Comparison of ENCODE assay signal across 9 mouse cellular contexts in the genomic region with DNA sequence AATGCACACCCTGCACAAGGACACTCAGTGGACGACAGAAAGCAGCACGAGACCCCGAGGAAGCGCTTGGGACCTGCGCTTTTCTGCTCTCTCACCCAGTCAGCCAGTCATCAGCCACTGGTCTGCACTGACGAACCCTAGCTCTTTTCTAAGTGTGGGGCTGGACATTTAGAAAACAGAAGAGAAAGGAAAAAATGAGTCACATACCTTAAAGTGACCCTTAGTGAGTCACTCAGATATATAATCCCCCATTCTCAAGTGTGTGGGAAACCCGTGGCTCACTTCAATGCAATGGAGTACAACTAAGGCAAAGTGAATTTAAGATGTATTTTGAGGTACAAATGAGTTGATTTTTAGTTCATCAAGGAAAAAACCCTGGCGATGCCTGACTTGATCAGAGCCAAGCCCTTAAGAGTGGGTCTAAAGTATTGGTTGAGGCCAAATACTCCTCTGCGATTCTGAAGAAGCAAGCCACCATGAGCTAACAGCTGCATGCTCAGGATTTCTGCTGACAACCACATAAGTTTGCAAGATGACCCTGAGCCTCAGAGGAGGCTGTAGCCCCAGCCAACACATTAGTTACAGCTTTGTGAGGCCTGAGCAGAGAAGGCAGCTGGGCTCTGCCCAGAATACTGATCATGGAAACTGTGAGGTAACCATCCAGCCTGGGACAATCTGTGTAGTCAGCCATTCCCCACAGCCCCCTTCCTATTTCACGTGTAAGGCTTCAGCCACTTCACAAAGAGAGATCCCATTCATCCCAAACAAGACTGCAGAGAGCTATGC. TPM values are rescaled to one million over a fixed set of nuclear protein-coding genes. Genes with fewer than 3 reads are reported as not detected.
DNase-seq lines count a peak whose midpoint lies in the region; ATAC-seq and TF ChIP-seq lines count a peak whose summit lies in the region.
"Had no signal": no experiment of that assay in that cellular context is flagged by ENCODE, and none has a peak within 500 bp of the region (broad histone marks: within the 10 kb centered on the region; RNA-seq: fewer than 3 reads in every experiment).

No protein-coding gene starts in this region.

- no peaks in the 10 kb centered on the region for H3K27me3 ChIP-seq in embryonic facial prominence, embryonic 13.5 days
- H3K27me3 ChIP-seq in embryonic facial prominence, embryonic 10.5 days (replicated peaks; ENCODE audit: low read depth, poor library complexity, severe bottlenecking) = no peaks in the 10 kb centered on the region
- no peaks in the 10 kb centered on the region for H3K27me3 ChIP-seq in lung, postnatal 0 days (replicated peaks; ENCODE audit: insufficient read depth, low read length)
- no peaks in the 10 kb centered on the region for H3K27me3 ChIP-seq in midbrain, embryonic 16.5 days (ENCODE audit: control insufficient read depth, insufficient read depth, low read depth, low read length)
- H3K27me3 ChIP-seq: stomach, embryonic 15.5 days had no signal

- 0 out of 2 replicates have a peak, but pooled peaks have one; percentile 59 for ATAC-seq in embryonic facial prominence, embryonic 13.5 days (ENCODE audit: insufficient number of reproducible peaks, insufficient read depth, low FRiP score, low TSS enrichment, low read depth)
- ATAC-seq in lung, postnatal 0 days = peak; percentile 92
- ATAC-seq in midbrain, embryonic 16.5 days = peak; percentile 89

- H3K27ac ChIP-seq in embryonic facial prominence, embryonic 13.5 days = no peak overlapping the region
- no peak overlapping the region for H3K27ac ChIP-seq in embryonic facial prominence, embryonic 10.5 days (replicated peaks)
- no peak overlapping the region for H3K27ac ChIP-seq in lung, postnatal 0 days (ENCODE audit: low read length)
- H3K27ac ChIP-seq in midbrain, embryonic 16.5 days (ENCODE audit: low read length) = no peak overlapping the region
- H3K27ac ChIP-seq: stomach, embryonic 15.5 days had no signal

- no peak overlapping the region for H3K4me2 ChIP-seq in embryonic facial prominence, embryonic 13.5 days
- H3K4me2 ChIP-seq in lung, postnatal 0 days (replicated peaks; ENCODE audit: low read depth, low read length) = no peak overlapping the region
- H3K4me2 ChIP-seq in midbrain, embryonic 16.5 days (ENCODE audit: low read length) = no peak overlapping the region
- H3K4me2 ChIP-seq: stomach, embryonic 15.5 days had no signal

- peaks cover 27% of the 10 kb centered on the region for H3K36me3 ChIP-seq in embryonic facial prominence, embryonic 13.5 days
- peaks cover 34% of the 10 kb centered on the region for H3K36me3 ChIP-seq in embryonic facial prominence, embryonic 10.5 days (replicated peaks)
- H3K36me3 ChIP-seq in lung, postnatal 0 days (ENCODE audit: insufficient read depth, low read length) = 0 out of 2 replicates have a peak, but pooled peaks cover under 1% of the 10 kb centered on the region
- 0 out of 2 replicates have a peak, but pooled peaks cover 1% of the 10 kb centered on the region for H3K36me3 ChIP-seq in midbrain, embryonic 16.5 days (ENCODE audit: control insufficient read depth, insufficient read depth, low read length)

- H3K4me1 ChIP-seq in embryonic facial prominence, embryonic 13.5 days = peaks cover 8% of the 10 kb centered on the region; the same call in 1 of the 2 replicates
- peaks cover 8% of the 10 kb centered on the region for H3K4me1 ChIP-seq in embryonic facial prominence, embryonic 10.5 days
- H3K4me1 ChIP-seq in lung, postnatal 0 days (ENCODE audit: insufficient read depth, low read depth, low read length) = no peaks in the 10 kb centered on the region
- H3K4me1 ChIP-seq in midbrain, embryonic 16.5 days (ENCODE audit: control insufficient read depth, insufficient read depth, low read length) = no peaks in the 10 kb centered on the region
- H3K4me1 ChIP-seq: stomach, embryonic 15.5 days had no signal

- TF ChIP-seq EP300 in lung, postnatal 0 days (IDR thresholded peaks at IDR 0.05) = no peak

- no peak for TF ChIP-seq CTCF in lung, postnatal 0 days (IDR thresholded peaks at IDR 0.05)

- no peaks in the 10 kb centered on the region for H3K9me3 ChIP-seq in embryonic facial prominence, embryonic 13.5 days
- H3K9me3 ChIP-seq in embryonic facial prominence, embryonic 10.5 days = no peaks in the 10 kb centered on the region
- H3K9me3 ChIP-seq in lung, postnatal 0 days (ENCODE audit: low read length) = no peaks in the 10 kb centered on the region
- no peaks in the 10 kb centered on the region for H3K9me3 ChIP-seq in midbrain, embryonic 16.5 days (replicated peaks; ENCODE audit: control insufficient read depth, low read length, poor library complexity, severe bottlenecking)
- H3K9me3 ChIP-seq: stomach, embryonic 15.5 days had no signal

- DNase-seq in embryonic facial prominence, embryonic 10.5 days (ENCODE audit: low spot score) = no peak
- DNase-seq in lung, postnatal 0 days (ENCODE audit: low spot score) = peak; percentile 70
- no peak for DNase-seq in lung, adult 18-20 months
- peak; percentile 37 to 62 for DNase-seq in gastrocnemius, adult 8-10 months (ENCODE audit: low spot score in 2 of 2)
- no peak for DNase-seq in cerebellum, adult 11-12 months
- no peak for DNase-seq in kidney, adult 11 months

- no peak overlapping the region for H3K4me3 ChIP-seq in embryonic facial prominence, embryonic 13.5 days
- no peak overlapping the region for H3K4me3 ChIP-seq in embryonic facial prominence, embryonic 10.5 days
- H3K4me3 ChIP-seq in lung, postnatal 0 days (ENCODE audit: low read depth, low read length) = no peak overlapping the region
- no peak overlapping the region for H3K4me3 ChIP-seq in midbrain, embryonic 16.5 days (ENCODE audit: low read depth, low read length)
- H3K4me3 ChIP-seq: stomach, embryonic 15.5 days had no signal

- 81% methylated on average over 10 of the region's 10 CpGs for WGBS in embryonic facial prominence, embryonic 13.5 days
- WGBS in embryonic facial prominence, embryonic 10.5 days = 87% methylated on average over 10 of the region's 10 CpGs
- 85% methylated on average over 10 of the region's 10 CpGs for WGBS in lung, postnatal 0 days
- WGBS in midbrain, embryonic 16.5 days = 85% methylated on average over 10 of the region's 10 CpGs

- H3K9ac ChIP-seq in embryonic facial prominence, embryonic 13.5 days = no peak overlapping the region
- no peak overlapping the region for H3K9ac ChIP-seq in lung, postnatal 0 days (replicated peaks; ENCODE audit: low read depth)
- no peak overlapping the region for H3K9ac ChIP-seq in midbrain, embryonic 16.5 days (ENCODE audit: low read depth, low read length)
- H3K9ac ChIP-seq: stomach, embryonic 15.5 days had no signal

RNA-seq across cellular contexts. Expression of a gene that starts 38.3 kb away (rescaled TPM):
- 29.0 and 35.8 TPM in 2 replicates for polyA plus RNA-seq in embryonic facial prominence, embryonic 13.5 days (2015; fragmentation: Nextera tagmentation; extraction: Ambion mirVana)
- 24.6 and 28.8 TPM in 2 replicates for polyA plus RNA-seq in embryonic facial prominence, embryonic 10.5 days (2016; fragmentation: Nextera tagmentation; extraction: Ambion mirVana)
- 25.0 and 29.0 TPM in 2 replicates for polyA plus RNA-seq in lung, postnatal 0 days (2015; fragmentation: Nextera tagmentation; extraction: Ambion mirVana)
- total RNA-seq in gastrocnemius, adult 8-10 months (2022) = 1 to 10 TPM; 2.2 to 6.9 (median 4.5) TPM
- 14.2 and 19.5 TPM in 2 replicates for polyA plus RNA-seq in midbrain, embryonic 16.5 days (2015; fragmentation: Nextera tagmentation; extraction: Ambion mirVana)

RNA-seq across cellular contexts. Expression of a gene that starts 38.3 kb away (rescaled TPM):
- polyA plus RNA-seq in embryonic facial prominence, embryonic 13.5 days (2015; fragmentation: Nextera tagmentation; extraction: Ambion mirVana) = 18.0 and 20.7 TPM in 2 replicates
- polyA plus RNA-seq in embryonic facial prominence, embryonic 10.5 days (2016; fragmentation: Nextera tagmentation; extraction: Ambion mirVana) = 17.4 and 17.9 TPM in 2 replicates
- 10.4 and 10.9 TPM in 2 replicates for polyA plus RNA-seq in lung, postnatal 0 days (2015; fragmentation: Nextera tagmentation; extraction: Ambion mirVana)
- 10 to 100 TPM; 12.5 to 17.6 (median 15.5) TPM for total RNA-seq in gastrocnemius, adult 8-10 months (2022)
- polyA plus RNA-seq in midbrain, embryonic 16.5 days (2015; fragmentation: Nextera tagmentation; extraction: Ambion mirVana) = 30.0 and 30.1 TPM in 2 replicates

Comparison
In these comparisons a context has a peak if more than half of its experiments do, and no peak if none do; other contexts are left out.
1. DNase-seq: peak in lung, postnatal 0 days (single experiment) and gastrocnemius, adult 8-10 months (2 of 2); none in embryonic facial prominence, embryonic 10.5 days (single experiment), lung, adult 18-20 months (0 of 2), cerebellum, adult 11-12 months (single experiment) and kidney, adult 11 months (single experiment).
2. Peak in every context shown above with its lines, with median percentiles within 50 percentile points of each other: ATAC-seq.